Mouse (Mus musculus): ENCODE measurements at regions not wholly inside any gene's neighbourhood (a gene's known extent, or its start where the extent isn't known, plus 50 kb on each side); places are given as distances from the start of the nearest gene placed in this dataset.
A peak's percentile ranks its signal among the peaks of the same experiment; 100 is the strongest.

- no peak for DNase-seq
Observed at GRCm38 (mm10) chr1:185628401-185628800, 173.8 kb downstream of the Slc30a10 start.

- no peak for DNase-seq
Observed at GRCm38 (mm10) chr1:185629976-185630375, 175.3 kb downstream of the Slc30a10 start.

DNA sequence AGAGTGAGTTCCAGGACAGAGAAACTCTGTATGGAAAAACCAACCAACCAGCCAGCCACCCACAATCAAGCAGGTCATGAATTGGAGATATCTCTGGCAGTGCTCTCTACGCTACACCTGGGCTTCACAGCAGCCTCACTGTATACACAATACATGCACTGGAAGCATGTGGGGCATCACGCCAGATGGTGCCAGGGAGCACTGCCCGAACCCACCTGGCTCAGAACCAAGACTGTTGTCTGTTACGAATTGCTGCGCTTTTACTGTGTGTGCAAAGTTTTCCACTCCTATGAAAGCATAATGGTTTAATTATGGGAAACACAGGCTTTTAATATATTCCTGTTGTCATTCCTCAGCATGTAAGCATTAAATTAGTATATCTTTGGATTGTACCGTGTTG is 184.0 kb downstream of the Slc30a10 start:
- DNase-seq: no peak

- DNase-seq: no peak
Observed at GRCm38 (mm10) chr1:185639486-185639885, 184.8 kb downstream of the Slc30a10 start.

DNA sequence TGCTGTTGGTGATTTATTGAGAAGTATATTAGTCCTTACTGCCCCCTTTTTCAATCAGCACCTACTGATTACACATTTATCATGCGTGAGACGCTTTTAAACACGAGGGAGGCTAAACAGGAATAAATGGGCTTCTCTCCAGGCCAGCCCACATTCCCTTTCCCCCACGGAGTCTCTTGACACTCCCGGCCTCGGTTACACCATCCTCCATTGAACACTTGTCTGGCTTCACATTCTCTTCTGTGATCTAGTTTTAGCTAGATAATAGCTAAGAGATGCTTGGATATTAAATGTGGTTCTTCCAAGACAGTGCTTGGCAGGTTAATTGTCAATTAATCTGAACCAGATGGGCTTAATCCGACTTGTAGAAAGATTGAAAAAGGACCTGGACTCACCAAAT is 189.4 kb downstream of the Slc30a10 start:
- DNase-seq: no peak

GRCm38 (mm10) chr1:185648128-185648527 is 193.5 kb downstream of the Slc30a10 start:
- DNase-seq: no peak

DNA sequence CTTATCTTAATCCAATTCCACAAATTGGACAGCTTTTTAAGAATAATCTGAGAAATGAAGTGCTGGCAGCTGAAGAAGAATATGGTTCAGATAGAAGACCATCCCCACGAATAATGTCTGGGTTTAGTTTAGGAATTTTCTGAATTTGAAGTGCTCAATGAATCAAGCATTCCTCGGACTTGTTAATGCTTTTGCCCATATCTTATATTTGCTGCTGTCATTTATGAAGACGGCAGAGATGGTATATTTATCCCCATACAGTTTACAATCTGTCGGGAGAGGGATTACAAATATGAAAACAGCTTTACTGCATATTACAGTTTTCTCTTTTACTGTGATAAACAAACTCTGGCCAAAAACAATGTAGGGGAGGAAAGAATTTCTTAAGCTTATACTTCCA is 194.3 kb downstream of the Slc30a10 start:
- DNase-seq: no peak

DNA sequence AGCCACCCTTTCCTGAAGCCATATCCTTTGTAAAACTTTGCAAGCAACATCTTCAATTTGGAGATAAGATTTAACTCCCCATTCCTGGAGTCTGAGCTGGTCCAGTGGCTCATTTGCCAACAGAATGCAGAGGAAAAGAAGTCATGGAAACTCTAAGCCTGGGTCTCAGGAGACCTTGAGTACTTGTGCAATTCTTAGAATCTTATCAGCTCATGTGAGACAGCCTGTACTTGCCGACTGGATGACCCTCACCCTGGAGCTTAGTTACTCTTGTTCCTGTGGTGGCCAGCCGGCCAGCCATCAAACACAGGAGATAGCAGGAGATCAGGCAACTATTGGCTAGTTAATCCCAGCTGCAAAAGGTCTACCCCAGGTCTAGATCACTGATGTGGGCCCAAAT is 196.3 kb downstream of the Slc30a10 start:
- DNase-seq: no peak

GRCm38 (mm10) chr1:185655021-185655420 is 200.4 kb downstream of the Slc30a10 start:
- DNase-seq: no peak

GRCm38 (mm10) chr1:185655461-185655860 is 200.8 kb downstream of the Slc30a10 start:
- peak; percentile 8 for DNase-seq

- no peak for DNase-seq
Observed at GRCm38 (mm10) chr1:185657286-185657685, 202.6 kb downstream of the Slc30a10 start.

GRCm38 (mm10) chr1:185659476-185659875 is 204.8 kb downstream of the Slc30a10 start:
- no peak for DNase-seq

GRCm38 (mm10) chr1:185662336-185662735 is 207.7 kb downstream of the Slc30a10 start:
- peak; percentile 7 for DNase-seq

DNA sequence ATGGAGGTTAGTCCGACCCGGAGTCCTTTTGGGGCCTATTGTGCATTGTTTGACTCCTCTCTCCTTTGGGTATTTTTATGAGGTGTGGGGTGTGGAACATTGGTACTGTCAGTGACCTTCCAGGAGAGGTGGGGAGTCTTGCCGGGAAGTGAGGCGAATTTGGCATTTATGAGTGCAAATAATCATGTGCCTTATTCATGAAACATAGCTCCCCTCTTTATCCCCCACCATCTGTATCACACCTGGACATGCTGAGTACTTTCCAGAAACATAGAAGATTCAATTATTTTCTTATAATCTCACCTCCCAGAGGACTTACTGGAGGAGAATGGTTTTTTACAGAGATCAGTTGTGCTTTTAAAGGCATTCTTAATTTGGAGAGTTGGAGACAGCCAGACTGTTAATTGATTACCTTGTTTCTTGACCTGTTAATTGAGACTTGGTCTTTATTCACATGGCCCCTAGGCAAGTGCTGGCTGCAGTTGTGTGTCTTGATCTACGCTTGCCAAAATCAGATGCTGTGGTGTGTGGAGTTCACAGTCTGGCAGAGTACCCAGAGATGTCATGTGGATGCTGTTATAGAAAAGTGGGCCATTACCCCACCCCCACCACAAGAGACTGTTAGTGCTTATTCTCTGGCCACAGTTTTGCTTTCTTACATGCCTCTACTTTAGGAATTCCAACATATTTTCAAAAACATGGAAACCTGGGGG is 215.5 kb downstream of the Slc30a10 start:
- no peak for DNase-seq

DNA sequence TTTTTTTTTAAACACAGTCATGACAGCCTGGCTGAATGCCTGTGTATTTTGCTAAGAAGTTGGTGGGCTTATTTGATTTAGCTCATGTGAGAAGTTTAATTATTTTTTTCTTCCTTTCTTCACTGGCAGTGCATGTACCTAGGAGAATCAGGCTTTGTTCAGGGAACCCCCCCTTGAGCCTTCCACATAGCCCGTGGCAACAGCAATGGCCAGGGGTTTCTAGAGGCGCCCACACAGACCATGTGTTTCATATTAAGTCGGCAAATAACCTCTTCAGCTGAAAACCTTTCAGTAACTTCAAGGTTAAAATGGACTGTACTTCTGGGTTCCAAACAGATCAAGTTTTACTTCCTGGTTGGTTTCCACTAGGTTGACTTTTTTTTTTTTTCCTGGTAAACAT is 218.3 kb downstream of the Slc30a10 start:
- DNase-seq: no peak

GRCm38 (mm10) chr1:185675674-185676420 is 221.2 kb downstream of the Slc30a10 start:
- no peak for DNase-seq

DNA sequence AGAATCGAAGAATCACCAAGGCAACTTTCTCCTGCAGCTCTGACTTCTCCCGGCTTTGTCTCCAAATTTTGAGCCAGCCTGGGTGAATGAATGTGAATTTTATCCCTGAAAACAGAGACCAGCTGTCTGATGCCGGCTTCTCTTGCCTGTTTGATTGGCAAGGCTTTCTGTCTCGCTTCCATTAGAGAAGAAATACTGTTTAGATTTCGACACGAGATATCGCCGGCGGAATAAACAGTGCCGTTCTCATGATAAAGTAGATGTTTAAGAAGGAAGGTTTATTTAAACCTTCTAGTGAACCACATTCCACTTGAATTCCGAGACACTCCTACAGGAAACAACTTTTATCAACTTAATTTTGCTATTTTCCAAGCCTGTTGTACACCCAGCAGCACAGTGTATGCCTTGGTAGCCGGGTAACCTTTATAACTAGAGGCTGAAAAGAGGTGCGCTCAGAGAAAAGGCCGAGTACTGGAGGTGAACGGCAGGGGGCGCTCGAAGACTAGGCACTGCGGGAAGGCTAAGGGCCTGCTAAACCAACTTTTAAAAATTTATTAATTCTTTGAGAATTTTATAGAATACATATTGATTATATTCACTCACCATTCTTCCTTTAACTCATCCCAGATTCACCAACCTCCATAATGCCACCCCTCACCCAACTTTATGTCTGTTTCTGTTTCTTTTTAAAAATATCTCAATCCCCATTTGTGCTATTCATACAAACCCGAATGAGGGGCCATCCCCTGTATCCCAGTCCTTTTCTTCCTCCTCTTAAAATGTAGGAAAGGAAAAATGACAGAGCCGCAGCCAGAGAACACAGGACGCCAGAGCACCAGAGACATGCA is 227.2 kb downstream of the Slc30a10 start:
- peak; percentile 33 for DNase-seq

DNA sequence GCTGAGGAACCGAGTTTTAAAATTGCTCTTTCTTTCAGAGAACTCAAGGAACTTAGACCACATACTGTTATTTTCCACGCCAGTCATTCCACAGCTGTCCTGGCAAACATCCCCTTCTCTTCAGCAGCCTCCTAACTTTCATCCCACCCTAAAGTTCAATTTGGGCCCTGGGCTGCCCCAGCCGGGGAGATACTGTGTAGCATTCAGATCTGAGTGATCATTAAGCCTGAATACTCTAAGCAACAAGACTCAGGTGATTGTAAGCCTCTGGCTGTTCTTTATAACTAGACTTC is 227.8 kb downstream of the Slc30a10 start:
- DNase-seq: no peak

GRCm38 (mm10) chr1:185684638-185685037 is 230.0 kb downstream of the Slc30a10 start:
- DNase-seq: peak; percentile 11

DNA sequence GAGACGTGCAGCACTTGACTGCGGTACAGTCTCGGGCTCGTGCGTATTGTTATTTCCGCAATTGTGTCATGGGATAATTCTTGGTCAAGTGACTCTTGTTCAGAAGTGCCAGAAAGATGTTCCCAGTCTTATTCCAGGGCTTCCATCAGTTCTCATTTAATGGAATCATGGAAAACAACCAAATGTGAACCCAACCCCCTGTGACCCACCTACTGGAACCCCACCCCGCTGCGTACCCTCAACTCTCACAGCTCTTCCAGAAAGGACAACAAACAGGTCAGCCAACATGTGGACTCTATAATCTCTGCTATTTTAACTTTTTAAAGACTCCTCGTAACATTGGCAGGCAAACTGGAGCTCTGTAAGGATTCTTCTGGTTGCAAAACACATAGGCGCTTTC is 233.9 kb downstream of the Slc30a10 start:
- no peak for DNase-seq

DNA sequence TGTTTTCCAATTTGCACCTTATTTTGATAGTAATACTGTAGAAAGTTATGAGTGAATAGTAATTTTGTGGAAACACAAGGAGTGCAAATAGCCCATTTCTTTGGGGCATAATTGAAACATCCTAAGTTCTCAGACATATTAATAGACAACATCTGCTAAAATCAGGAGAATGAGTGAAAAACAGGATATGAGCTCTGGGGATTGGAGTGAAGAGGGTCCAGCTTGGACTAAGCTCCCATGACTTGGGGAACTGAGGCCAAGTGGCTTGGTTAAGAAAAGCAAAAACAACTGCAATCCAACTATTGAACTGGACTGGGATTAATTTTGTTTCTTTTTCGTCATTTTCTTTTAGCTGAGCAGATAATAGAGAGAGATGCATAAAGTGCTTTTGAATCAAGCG is 240.7 kb downstream of the Slc30a10 start:
- DNase-seq: no peak

- no peak for DNase-seq
Observed at GRCm38 (mm10) chr1:185699758-185700157, 245.1 kb downstream of the Slc30a10 start.

DNA sequence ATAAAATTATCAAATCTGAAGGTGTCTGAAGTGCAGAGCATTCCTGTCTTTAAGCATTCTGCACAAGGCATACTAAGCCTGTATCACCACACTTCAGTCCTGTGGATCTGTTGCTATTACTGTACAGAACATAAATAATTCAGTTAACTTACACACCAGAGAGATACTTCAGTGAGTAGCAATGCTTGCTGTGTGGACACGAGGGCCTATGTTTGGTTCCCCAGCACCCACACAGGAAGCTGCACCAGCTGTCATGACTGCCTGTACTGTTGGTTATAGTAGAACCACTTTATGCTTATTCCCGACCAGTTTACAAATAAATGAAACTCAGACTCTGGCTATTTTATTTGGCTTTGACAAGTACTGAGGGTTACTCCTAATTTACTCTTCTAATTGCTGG is 271.7 kb downstream of the Slc30a10 start:
- no peak for DNase-seq

- DNase-seq: no peak
Observed at GRCm38 (mm10) chr1:185726811-185727210, 272.2 kb downstream of the Slc30a10 start.

Data from kidney, adult 11 months (tissue).